Mouse (Mus musculus): ENCODE measurements at regions not wholly inside any gene's neighbourhood (a gene's known extent, or its start where the extent isn't known, plus 50 kb on each side); places are given as distances from the start of the nearest gene placed in this dataset.
"Not testable (repeated sequence)": the region's sequence is repeated elsewhere in the genome, so short reads cannot be mapped to it uniquely, and the experiment has no call there.

GRCm38 (mm10) chr4:71316605-71317004, 441.2 kb downstream of the Gm11232 start:
- Histone ChIP-seq H3K4me3 (ENCODE audit: low read depth, low read length) (no peak overlapping the region), H3K9me3 (replicated peaks; ENCODE audit: control insufficient read depth, low read length) (no peaks in the 10 kb centered on the region), H3K4me2 (ENCODE audit: low read depth, low read length) (no peak overlapping the region), H3K36me3 (replicated peaks; ENCODE audit: control insufficient read depth, insufficient read depth, low read length) (no peaks in the 10 kb centered on the region), H3K9ac (replicated peaks; ENCODE audit: low read depth, low read length) (no peak overlapping the region), H3K27me3 (ENCODE audit: control insufficient read depth, insufficient read depth, low read length) (no peaks in the 10 kb centered on the region), H3K4me1 (ENCODE audit: control insufficient read depth, insufficient read depth) (no peaks in the 10 kb centered on the region), H3K27ac (ENCODE audit: low read depth) (no peak overlapping the region)
- TF ChIP-seq EP300 (IDR thresholded peaks at IDR 0.05; ENCODE audit: low read depth), result no peak
- no peak for TF ChIP-seq CTCF (IDR thresholded peaks at IDR 0.05; ENCODE audit: low read depth)
- no peak for DNase-seq (ENCODE audit: low spot score)
- no peak for ATAC-seq (ENCODE audit: insufficient read depth, low read depth)

DNA sequence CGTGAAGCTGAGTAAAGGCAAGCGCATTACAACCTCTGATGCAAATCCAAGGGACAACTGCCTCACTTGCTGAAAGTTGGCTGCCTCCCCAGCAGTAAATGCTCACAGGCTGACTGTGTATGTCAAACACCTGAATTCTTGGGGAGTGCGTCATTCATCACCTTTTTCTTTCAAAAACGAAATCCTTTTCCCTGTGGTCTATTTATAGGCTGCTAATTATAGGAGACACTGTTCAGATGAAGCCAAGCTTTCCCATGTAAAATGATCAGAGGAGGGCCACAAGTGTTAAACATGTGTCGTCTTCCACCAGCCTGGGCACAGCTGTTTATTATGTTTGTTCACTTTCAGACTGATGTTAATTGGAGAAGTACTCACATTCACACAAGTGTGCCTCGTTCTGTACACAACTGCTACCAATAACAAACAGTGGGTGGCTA, 450.6 kb downstream of the Gm11232 start:
- TF ChIP-seq CTCF (IDR thresholded peaks at IDR 0.05; ENCODE audit: low read depth) (no peak), EP300 (IDR thresholded peaks at IDR 0.05; ENCODE audit: low read depth) (no peak)
- WGBS, result 38% methylated on average over 6 of the region's 6 CpGs
- Histone ChIP-seq H3K4me2 (ENCODE audit: low read depth, low read length) (no peak overlapping the region), H3K36me3 (replicated peaks; ENCODE audit: control insufficient read depth, insufficient read depth, low read length) (no peaks in the 10 kb centered on the region), H3K9ac (replicated peaks; ENCODE audit: low read depth, low read length) (no peak overlapping the region), H3K9me3 (replicated peaks; ENCODE audit: control insufficient read depth, low read length) (no peaks in the 10 kb centered on the region), H3K4me1 (ENCODE audit: control insufficient read depth, insufficient read depth) (no peaks in the 10 kb centered on the region), H3K27ac (ENCODE audit: low read depth) (no peak overlapping the region), H3K4me3 (ENCODE audit: low read depth, low read length) (no peak overlapping the region), H3K27me3 (ENCODE audit: control insufficient read depth, insufficient read depth, low read length) (no peaks in the 10 kb centered on the region)
- DNase-seq (ENCODE audit: low spot score) (no peak), ATAC-seq (ENCODE audit: insufficient read depth, low read depth) (no peak)

DNA sequence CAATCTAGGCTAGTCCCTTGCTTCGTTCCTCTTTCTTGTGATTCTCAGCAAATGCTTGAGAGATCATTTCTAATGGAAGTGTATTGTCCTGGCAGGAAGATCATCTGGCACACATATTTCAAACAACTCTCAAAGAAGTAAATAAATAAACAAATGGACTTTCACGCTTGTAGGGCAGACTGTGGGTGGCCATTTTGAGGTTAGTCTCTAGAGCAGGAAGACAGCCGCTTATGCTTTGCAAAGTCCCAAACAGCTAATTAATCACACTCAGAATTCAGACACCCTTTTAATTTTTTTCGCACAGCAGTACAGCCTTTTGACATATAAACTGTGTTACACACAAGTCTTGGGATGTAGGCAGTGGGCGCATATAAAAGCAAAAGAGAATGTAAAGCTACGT, 451.1 kb downstream of the Gm11232 start:
- ATAC-seq (ENCODE audit: insufficient read depth, low read depth) (no peak), DNase-seq (ENCODE audit: low spot score) (no peak)
- Histone ChIP-seq H3K9me3 (replicated peaks; ENCODE audit: control insufficient read depth, low read length) (no peaks in the 10 kb centered on the region), H3K27me3 (ENCODE audit: control insufficient read depth, insufficient read depth, low read length) (no peaks in the 10 kb centered on the region), H3K4me1 (ENCODE audit: control insufficient read depth, insufficient read depth) (no peaks in the 10 kb centered on the region), H3K4me2 (ENCODE audit: low read depth, low read length) (no peak overlapping the region), H3K27ac (ENCODE audit: low read depth) (no peak overlapping the region), H3K36me3 (replicated peaks; ENCODE audit: control insufficient read depth, insufficient read depth, low read length) (no peaks in the 10 kb centered on the region), H3K4me3 (ENCODE audit: low read depth, low read length) (no peak overlapping the region), H3K9ac (replicated peaks; ENCODE audit: low read depth, low read length) (no peak overlapping the region)
- WGBS, result 81% methylated on average over 6 of the region's 6 CpGs
- no peak for TF ChIP-seq CTCF (IDR thresholded peaks at IDR 0.05; ENCODE audit: low read depth)
- TF ChIP-seq EP300 (IDR thresholded peaks at IDR 0.05; ENCODE audit: low read depth), result no peak

DNA sequence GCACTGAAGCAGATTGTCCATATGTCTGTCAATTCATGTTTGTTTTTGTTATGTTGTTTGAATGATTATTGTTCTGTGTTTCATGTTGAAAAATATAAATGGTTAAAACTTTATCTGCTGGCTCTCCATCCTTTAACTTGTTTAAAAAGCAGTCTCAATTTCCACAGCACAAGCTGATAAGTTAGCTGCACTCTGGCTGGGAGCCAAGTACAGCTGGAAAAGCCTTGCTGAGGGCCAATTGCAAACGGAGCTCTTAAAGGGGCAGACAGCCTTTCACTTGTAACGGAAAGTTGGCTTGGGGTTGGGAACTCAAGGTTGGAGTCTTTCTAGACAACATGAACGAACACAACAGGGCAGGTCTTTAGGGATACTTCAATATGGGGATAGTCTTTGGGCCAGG, 462.0 kb downstream of the Gm11232 start:
- not testable (repeated sequence) for H3K27me3 ChIP-seq (ENCODE audit: control insufficient read depth, insufficient read depth, low read length); H3K9ac ChIP-seq (replicated peaks; ENCODE audit: low read depth, low read length); H3K4me1 ChIP-seq (ENCODE audit: control insufficient read depth, insufficient read depth); DNase-seq (ENCODE audit: low spot score); H3K4me2 ChIP-seq (ENCODE audit: low read depth, low read length); ATAC-seq (ENCODE audit: insufficient read depth, low read depth); H3K27ac ChIP-seq (ENCODE audit: low read depth); H3K9me3 ChIP-seq (replicated peaks; ENCODE audit: control insufficient read depth, low read length); H3K36me3 ChIP-seq (replicated peaks; ENCODE audit: control insufficient read depth, insufficient read depth, low read length); H3K4me3 ChIP-seq (ENCODE audit: low read depth, low read length)
- WGBS, result 36% methylated on average over 3 of the region's 3 CpGs

DNA sequence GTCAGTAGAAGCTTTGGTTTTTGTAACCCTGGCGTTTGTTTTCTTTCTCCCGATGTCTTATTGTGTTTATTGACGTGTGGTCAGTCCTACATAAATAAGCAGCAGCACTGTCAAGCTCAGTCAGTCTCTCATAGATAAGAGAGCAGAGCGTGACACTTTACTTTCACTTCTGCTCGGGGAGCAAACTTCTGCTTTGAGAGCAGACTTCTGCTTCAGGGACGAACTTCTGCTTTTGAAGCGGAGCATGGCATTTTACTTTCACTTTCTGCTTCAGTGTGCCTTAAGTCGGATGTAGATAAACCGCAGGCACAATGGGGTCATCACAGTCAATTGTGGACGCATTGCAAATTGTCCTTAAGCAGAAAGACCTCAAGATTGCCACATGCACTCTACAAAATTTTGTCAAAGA, 466.0 kb downstream of the Gm11232 start:
- Histone ChIP-seq H3K4me1 (ENCODE audit: control insufficient read depth, insufficient read depth) (no peaks in the 10 kb centered on the region), H3K4me3 (ENCODE audit: low read depth, low read length) (peak overlapping the region; percentile 1; the same call in 1 of the 2 replicates), H3K36me3 (replicated peaks; ENCODE audit: control insufficient read depth, insufficient read depth, low read length) (no peaks in the 10 kb centered on the region), H3K27ac (ENCODE audit: low read depth) (no peak overlapping the region), H3K9ac (replicated peaks; ENCODE audit: low read depth, low read length) (no peak overlapping the region), H3K9me3 (replicated peaks; ENCODE audit: control insufficient read depth, low read length) (0 out of 2 replicates have a peak, but pooled peaks cover 4% of the 10 kb centered on the region), H3K4me2 (ENCODE audit: low read depth, low read length) (no peak overlapping the region), H3K27me3 (ENCODE audit: control insufficient read depth, insufficient read depth, low read length) (no peaks in the 10 kb centered on the region)
- TF ChIP-seq CTCF (IDR thresholded peaks at IDR 0.05; ENCODE audit: low read depth) (no peak), EP300 (IDR thresholded peaks at IDR 0.05; ENCODE audit: low read depth) (no peak)
- DNase-seq (ENCODE audit: low spot score) (no peak), ATAC-seq (ENCODE audit: insufficient read depth, low read depth) (no peak)
- WGBS, result 60% methylated on average over 10 of the region's 10 CpGs

DNA sequence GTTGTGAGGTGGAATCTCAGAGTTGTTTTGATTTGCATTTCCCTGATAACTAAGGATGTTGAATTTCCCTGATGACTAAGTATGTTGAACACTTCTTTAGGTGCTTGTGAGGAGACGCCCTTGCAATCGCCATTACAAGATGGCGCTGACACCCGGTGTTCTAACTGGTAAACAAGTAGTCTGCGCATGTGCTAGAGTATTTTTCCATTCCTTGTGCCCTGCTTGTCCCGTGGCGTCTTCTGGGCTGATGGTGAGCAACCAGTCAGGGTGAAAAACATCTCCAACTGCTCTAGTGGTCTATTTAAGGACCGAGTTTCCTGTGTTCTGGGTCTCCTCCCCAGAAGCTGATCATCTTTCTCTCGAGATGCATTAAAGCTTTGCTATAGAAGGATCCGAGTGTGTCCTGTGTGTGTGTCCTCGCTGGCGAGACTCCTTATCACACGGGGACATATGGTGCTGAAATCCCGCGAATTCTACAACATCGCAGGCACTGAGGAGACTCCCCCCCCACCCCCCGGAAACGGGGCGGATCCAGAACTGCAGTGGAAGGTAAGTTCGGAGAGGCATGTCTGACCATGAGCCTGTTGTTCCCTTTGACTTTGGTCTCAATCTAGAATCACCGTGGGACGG, 466.5 kb downstream of the Gm11232 start:
- H3K4me3 ChIP-seq (ENCODE audit: low read depth, low read length), result peak overlapping the region; percentile 1; the same call in 1 of the 2 replicates
- 83% methylated on average over 22 of the region's 22 CpGs for WGBS
- not testable (repeated sequence) for H3K4me2 ChIP-seq (ENCODE audit: low read depth, low read length); H3K9ac ChIP-seq (replicated peaks; ENCODE audit: low read depth, low read length); H3K27me3 ChIP-seq (ENCODE audit: control insufficient read depth, insufficient read depth, low read length); H3K9me3 ChIP-seq (replicated peaks; ENCODE audit: control insufficient read depth, low read length); H3K36me3 ChIP-seq (replicated peaks; ENCODE audit: control insufficient read depth, insufficient read depth, low read length); H3K4me1 ChIP-seq (ENCODE audit: control insufficient read depth, insufficient read depth); H3K27ac ChIP-seq (ENCODE audit: low read depth); DNase-seq (ENCODE audit: low spot score); ATAC-seq (ENCODE audit: insufficient read depth, low read depth)
